Mouse (Mus musculus): ENCODE measurements at regions not wholly inside any gene's neighbourhood (a gene's known extent, or its start where the extent isn't known, plus 50 kb on each side); places are given as distances from the start of the nearest gene placed in this dataset.
"Not testable (repeated sequence)": the region's sequence is repeated elsewhere in the genome, so short reads cannot be mapped to it uniquely, and the experiment has no call there.

DNA sequence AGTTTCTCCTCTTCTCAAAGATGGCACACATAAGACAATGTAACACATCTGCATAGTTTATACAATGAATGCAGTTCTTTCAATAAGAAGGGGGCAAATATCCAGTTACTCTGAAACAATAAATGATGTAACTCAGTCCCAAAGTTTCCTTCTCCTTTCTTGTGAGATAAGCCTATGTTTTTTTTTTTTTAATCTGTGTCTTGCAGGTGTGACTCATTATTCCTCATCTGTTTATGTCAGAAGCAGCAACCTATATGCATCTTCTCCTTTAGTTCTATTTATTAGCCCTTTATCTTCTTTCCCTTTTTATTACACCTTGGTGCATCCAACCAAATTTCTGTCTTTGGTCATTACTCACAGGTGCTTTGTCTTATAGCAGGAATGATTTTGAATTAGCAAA lies 523.2 kb upstream of the Pot1a start:
- no peak for DNase-seq (ENCODE audit: low spot score in 2 of 2)
- intact Hi-C loops (cut with DNase I), result no loop called here

GRCm38 (mm10) chr6:26304147-26304546 lies 495.1 kb upstream of the Pot1a start:
- no peak for DNase-seq (ENCODE audit: low spot score in 2 of 2)
- intact Hi-C loops (cut with DNase I), result no loop called here

DNA sequence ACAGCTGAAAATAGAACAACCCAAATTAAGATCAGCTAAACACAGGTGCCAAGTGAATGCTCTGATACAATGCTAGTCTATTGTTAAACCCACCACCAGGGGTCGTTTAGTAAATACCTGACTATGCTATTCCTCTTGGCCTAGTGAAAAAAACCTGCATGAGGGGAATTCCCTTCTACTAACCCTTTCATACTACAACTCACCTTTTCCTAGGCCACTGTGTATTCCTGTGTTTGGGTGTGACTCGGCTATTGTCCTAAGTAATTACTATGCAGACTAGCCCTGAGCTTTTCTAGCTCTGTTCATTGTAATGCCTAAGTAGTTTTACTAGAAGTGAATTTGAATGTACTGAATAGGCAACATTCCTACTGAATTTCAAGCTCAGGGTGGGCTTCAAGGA lies 492.5 kb upstream of the Pot1a start:
- intact Hi-C loops (cut with DNase I); DNase-seq (ENCODE audit: low spot score in 2 of 2): not testable (repeated sequence)

DNA sequence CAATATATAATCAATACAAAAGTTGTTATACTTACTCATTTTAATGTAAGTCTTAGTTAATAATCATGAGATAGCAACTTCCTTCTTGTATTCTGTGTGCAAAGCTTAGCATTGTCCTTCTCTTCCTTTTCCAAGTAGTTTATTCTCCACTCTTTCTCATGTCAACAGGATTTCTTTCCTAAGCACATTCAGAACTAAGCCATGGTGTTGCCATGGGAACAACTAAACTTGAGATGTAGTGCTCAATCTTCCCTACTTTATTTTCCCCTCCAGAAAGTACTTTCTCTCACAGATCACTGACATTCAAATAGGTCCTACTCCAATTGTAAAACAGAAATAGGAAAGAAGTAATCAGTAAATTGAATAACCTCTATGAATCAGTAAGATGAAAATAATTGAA lies 490.2 kb upstream of the Pot1a start:
- intact Hi-C loops (cut with DNase I), result no loop called here
- peak in 1 of 2 experiments; percentile 5 for DNase-seq (ENCODE audit: low spot score in 2 of 2)

- intact Hi-C loops (cut with DNase I); DNase-seq (ENCODE audit: low spot score in 2 of 2): not testable (repeated sequence)
Measured at GRCm38 (mm10) chr6:26297420-26297819, 488.4 kb upstream of the Pot1a start.

DNA sequence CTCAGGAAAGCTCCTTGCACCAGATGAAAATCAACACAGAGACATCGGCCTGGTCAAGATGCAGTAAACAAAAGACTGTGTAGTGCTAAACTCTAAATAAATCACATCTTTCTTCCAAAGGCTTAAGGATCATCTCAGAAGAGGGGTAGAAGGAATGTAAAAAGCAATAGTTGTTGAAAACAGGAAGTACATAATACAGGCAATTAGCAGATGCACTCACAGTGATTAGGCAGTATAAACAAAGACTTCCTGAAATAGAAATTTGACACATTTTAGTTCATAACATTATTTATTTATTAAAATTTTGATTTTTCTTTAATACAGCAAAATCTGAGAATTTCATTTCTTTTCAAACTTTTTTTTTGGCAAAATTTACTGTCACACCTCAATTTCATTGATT lies 478.9 kb upstream of the Pot1a start:
- intact Hi-C loops (cut with DNase I), result no loop called here
- no peak for DNase-seq (ENCODE audit: low spot score in 2 of 2)
